Mouse (Mus musculus) skeletal muscle tissue, adult 2 months (tissue): Measurements from ENCODE around the gene Olfr516.

ENCODE experiments used
- DNase-seq: peaks from one replicate; pipeline ENCODE4 v3.0.0-alpha.2; 2012; ENCODE audit warnings: low read depth, low spot score

Olfr516 gene

DNA sequence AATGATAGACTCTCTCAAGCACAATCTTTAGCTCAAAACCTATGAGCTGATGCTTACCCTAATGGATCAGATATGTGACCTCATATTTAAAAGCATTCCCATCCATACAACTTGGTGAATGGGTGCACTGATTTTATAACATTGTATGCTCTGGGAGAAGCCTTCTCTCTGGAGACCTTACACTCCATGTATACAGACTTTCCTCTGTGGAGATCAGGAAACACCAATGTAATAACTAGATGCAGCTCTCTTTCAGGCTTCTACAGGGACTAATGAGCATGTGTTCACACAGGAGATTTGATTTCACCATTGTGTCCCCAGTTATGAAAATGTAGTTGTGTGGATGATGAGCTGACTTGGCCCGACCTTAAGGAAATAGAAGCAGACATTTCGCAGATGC, at the start of gene Olfr516:
TSS of gene Olfr516 (minus strand) at position 101 of the 400 bp plus-strand sequence.
- no peak for DNase-seq

DNA sequence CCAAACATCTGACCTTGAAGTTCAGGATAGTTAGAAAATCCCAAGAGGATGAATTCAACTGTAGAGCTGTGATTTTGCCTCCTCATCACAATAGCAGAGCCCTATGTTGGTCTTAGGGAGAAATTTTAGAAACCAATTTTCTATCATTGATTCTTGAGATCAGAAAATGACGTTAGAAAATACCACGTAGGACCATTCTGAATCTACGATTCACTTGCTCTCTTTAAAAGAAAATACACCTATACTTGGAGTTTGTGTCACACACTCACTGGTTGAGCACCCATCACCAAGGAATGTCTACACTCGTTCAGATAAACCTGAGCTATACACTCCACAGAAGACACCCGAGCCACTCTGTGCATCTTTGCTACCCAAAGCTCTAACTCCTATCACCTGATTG, 44.0 kb upstream of the Olfr516 start, which contains the start of gene Olfr519:
TSS of gene Olfr519 (minus strand) at position 101 of the 400 bp plus-strand sequence.
- no peak for DNase-seq

DNA sequence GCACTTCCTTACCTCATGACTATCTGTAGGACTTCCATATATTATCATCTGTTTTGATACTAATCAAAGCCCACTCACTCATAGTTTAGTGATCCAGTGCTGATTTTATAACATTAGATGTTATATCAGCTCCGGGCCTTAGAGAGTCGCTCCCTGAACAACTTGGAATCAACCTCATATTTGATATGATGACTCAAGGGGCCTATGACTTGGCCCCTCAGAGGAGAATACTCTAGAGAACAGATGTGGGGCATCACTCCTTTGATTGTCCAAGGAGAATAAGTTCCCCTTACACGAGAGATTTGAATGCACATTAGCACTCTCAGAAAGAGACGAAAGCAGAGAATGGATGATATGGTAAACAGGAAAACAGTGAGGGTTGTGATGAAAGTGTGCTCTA, 34.6 kb upstream of the Olfr516 start, which contains the start of gene Olfr518:
TSS of gene Olfr518 (minus strand) at position 101 of the 400 bp plus-strand sequence.
- DNase-seq, result no peak

DNA sequence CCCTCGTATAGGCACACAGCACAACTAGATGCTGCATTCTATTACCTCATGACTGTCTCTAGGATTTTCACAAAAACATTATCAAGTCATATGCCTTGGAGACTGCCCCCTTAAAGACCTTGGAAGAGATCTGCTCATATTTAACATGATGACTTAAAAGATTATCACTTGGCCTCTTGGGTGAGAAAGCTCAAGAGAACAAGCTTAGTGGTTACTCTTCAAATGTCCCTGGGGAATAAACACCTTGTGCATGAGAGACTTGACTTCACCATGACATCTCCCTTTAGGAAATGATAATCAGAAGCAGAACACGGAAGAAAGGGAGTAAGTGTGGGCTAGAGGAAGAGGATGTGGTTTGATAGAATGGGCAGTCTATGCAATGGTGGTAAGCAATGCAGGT, 21.9 kb upstream of the Olfr516 start, which contains the start of gene Olfr517:
TSS of gene Olfr517 (minus strand) at position 101 of the 400 bp plus-strand sequence.
- DNase-seq, result no peak

DNA sequence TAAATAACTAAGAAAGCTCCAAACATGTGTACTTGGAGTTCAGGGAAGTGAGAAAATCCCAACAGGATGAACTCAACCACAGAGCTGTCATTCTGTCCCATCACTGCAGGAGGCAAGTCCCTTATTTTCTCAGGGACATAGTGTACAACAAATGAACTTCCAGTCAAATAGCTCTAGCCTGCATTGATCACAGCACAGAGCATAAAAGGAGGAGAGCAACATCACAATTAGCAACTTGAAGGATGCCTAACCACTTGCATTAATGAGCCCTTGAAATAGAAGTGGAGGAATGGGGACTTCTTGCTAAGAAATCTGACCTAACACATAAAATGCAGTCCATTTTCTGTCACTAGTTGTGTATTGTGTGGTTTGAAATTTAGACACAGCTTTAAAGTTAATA, 24.4 kb downstream of the Olfr516 start, which contains the start of gene Olfr514:
TSS of gene Olfr514 (minus strand) at position 101 of the 400 bp plus-strand sequence.
- DNase-seq, result no peak

DNA sequence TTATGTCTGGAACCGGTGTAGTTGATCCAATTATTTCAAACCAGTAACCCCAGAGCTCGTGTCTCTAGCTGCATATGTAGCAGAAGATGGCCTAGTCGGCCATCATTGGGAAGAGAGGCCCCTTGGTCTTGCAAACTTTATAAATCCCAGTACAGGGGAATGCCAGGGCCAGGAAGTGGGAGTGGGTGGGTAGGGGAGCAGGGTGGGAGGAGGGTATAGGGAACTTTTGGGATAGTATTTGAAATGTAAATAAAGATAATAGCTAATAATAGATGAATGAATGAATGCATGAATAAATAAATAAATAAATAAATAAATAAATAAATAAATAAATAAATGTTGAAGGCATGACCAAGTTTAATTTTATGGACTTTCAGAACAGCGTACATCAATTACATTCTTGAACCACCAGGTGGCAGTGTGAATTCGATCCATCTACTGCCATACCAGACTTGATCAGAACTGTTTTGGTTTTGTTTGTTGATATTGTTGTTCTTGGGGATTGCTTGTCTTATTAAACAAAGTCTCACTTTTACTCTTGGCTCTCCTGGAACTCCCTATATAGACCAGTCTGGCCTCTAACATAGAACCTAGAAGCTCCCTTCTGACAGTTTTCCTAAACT, 35.6 kb downstream of the Olfr516 start:
- DNase-seq, result peak; percentile 4

DNA sequence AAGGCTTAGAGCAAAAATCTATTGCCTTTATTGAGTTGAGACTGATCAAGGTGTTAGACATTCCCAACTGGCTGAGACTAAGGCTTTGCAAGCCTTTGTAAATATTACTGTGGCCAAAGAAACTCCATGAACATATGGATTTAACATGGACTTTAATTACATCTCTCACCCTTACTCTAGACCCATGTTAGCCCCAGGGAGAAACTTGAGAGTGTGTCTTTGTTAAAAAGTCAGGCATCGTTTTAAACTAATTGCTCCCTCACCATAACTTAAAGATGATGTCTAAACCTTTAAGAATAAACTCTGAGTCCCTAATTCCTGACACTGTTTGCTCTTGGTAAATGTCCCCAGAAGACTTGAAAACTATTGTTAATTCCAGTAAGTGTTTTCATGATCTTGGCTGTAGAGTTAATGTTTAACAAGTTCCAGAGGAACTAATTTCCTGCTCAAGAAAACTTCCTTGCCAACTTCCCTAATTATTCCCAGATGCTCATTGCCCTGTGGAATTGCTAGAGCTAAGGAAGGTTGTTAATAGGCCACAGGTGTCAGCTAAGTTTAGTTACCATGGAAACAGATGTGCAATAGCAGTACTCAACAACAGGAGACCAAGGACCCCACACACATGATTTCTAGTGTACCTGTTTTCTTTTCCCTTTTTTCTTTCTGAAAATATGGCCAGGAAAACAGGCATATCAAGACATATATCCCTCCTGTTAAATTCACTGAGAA, 53.0 kb downstream of the Olfr516 start:
- peak; percentile 54 for DNase-seq
